Mouse (Mus musculus) testis, adult 2 months (tissue): ENCODE measurements around the gene Skiv2l.

Experiments
- CTCF ChIP-seq: fragments of 200-500 bp; IDR thresholded peaks from 2 replicates; pipeline ENCODE4 v1.5.1; 2012; ENCODE audit warnings: low read depth, mild to moderate bottlenecking, inconsistent platforms, low read length, moderate library complexity; ENCODE audit not compliant: control insufficient read depth, insufficient read depth, insufficient replicate concordance
- POLR2A ChIP-seq: fragments of 200-500 bp; IDR thresholded peaks from 2 replicates; pipeline ENCODE4 v1.6.1; 2012; ENCODE audit warnings: low read depth, mild to moderate bottlenecking, inconsistent platforms, low read length, moderate library complexity; ENCODE audit not compliant: control insufficient read depth

GRCm38 (mm10) chr17:34811275-34811674, 38.7 kb downstream of the Skiv2l start:
- TF ChIP-seq CTCF = no peak
- no peak for TF ChIP-seq POLR2A
